Mouse (Mus musculus) liver, adult 2 months (tissue): ENCODE results near the gene Aif1l.

Experiments used
- CTCF ChIP-seq: fragments of 200-500 bp; IDR thresholded peaks from 2 replicates; pipeline ENCODE4 v1.5.1; 2011; ENCODE audit warnings: low read depth, low read length, control low read depth
- POLR2A ChIP-seq: fragments of 200-500 bp; IDR thresholded peaks from 2 replicates; pipeline ENCODE4 v1.6.1; 2011; ENCODE audit warnings: low read length, control low read depth; ENCODE audit not compliant: insufficient read depth; ENCODE audit errors: extremely low read depth

DNA sequence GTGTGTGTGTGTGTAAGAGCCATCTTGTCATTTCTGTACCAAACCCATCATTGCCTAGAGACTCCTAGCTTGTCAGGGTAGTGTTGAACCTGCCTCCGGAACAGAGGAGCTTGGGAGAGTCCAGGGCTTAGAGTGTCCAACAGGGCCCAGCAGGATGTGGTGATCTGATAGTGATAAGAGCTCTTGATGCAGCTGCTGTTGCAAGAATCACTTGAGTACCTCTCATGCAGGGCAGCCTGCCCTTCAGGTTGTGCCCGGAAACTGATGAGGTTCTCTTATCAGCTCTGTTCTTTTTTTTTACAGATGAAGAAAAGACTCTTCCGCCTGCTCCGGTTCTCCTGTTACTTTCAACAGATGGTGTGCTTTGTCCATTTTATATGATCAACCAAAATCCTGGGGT, 41.0 kb downstream of the Aif1l start:
- TF ChIP-seq CTCF (no peak), POLR2A (no peak)
